Mouse (Mus musculus) megakaryocyte, embryonic 14.5 days (primary cell): ENCODE measurements around the gene Grin1. TPM values are rescaled to one million over a fixed set of nuclear protein-coding genes. Genes with fewer than 3 reads are reported as not detected.

ENCODE experiments used
- H3K27me3 ChIP-seq: replicated peaks from 2 replicates; pipeline ENCODE3; 2012; ENCODE audit warnings: inconsistent platforms
- H3K36me3 ChIP-seq: replicated peaks from 2 replicates; pipeline ENCODE3; 2012; ENCODE audit warnings: low read length, inconsistent platforms, mixed read lengths
- H3K4me1 ChIP-seq: 2 replicates; pipeline ENCODE4 v1.6.1; 2012; ENCODE audit warnings: inconsistent platforms
- H3K4me3 ChIP-seq: replicated peaks from 2 replicates; pipeline ENCODE3; 2012; ENCODE audit warnings: moderate library complexity, mild to moderate bottlenecking, inconsistent platforms
- H3K9me3 ChIP-seq: 2 replicates; pipeline ENCODE4 v1.6.1; 2012; ENCODE audit warnings: inconsistent platforms
- FLI1 ChIP-seq: IDR thresholded peaks from 2 replicates; pipeline ENCODE4 v1.6.1; 2012; ENCODE audit warnings: low read length, inconsistent platforms, mixed read lengths
- GATA1 ChIP-seq: IDR thresholded peaks from 3 replicates; pipeline ENCODE4 v1.6.1; 2012; ENCODE audit warnings: mixed read lengths, low read length, inconsistent platforms, borderline replicate concordance
- polyA plus RNA-seq: library from polyadenylated mRNA; stranded (reverse); fragments of >175 nt; gene quantifications from 2 replicates; pipeline ENCODE4 v1.2.3, GENCODE M21; 2012; ENCODE audit warnings: low replicate concordance; ENCODE audit not compliant: insufficient read depth

Gene Grin1
- polyA plus RNA-seq, 1 experiment = not detected

GRCm38 (mm10) chr2:25318119-25318966, 644 bp downstream of the Grin1 start:
- Histone ChIP-seq H3K27me3 (peaks cover 92% of the 10 kb centered on the region), H3K4me3 (peak overlapping the region; percentile 88), H3K9me3 (peaks cover 4% of the 10 kb centered on the region; the same call in 1 of the 2 replicates), H3K36me3 (no peaks in the 10 kb centered on the region), H3K4me1 (peaks cover 13% of the 10 kb centered on the region)
- TF ChIP-seq FLI1 (no peak), GATA1 (no peak)

- peaks cover 92% of the 10 kb centered on the region for H3K27me3 ChIP-seq
- TF ChIP-seq FLI1 = no peak
- no peak for TF ChIP-seq GATA1
- H3K4me3 ChIP-seq = no peak overlapping the region
- H3K9me3 ChIP-seq = peaks cover 5% of the 10 kb centered on the region
- H3K36me3 ChIP-seq = no peaks in the 10 kb centered on the region
- peaks cover 17% of the 10 kb centered on the region for H3K4me1 ChIP-seq
Measured at GRCm38 (mm10) chr2:25311491-25311891, 7.5 kb downstream of the Grin1 start.

- H3K9me3 ChIP-seq = peaks cover 5% of the 10 kb centered on the region
- no peak for TF ChIP-seq GATA1
- no peak for TF ChIP-seq FLI1
- peaks cover 17% of the 10 kb centered on the region for H3K4me1 ChIP-seq
- no peaks in the 10 kb centered on the region for H3K36me3 ChIP-seq
- H3K4me3 ChIP-seq = peak overlapping the region; percentile 38
- H3K27me3 ChIP-seq = peaks cover 92% of the 10 kb centered on the region
Measured at GRCm38 (mm10) chr2:25310969-25311368, 8.0 kb downstream of the Grin1 start.

GRCm38 (mm10) chr2:25310180-25310579, 8.8 kb downstream of the Grin1 start:
- no peaks in the 10 kb centered on the region for H3K36me3 ChIP-seq
- no peak for TF ChIP-seq FLI1
- no peak for TF ChIP-seq GATA1
- H3K4me3 ChIP-seq = no peak overlapping the region
- H3K4me1 ChIP-seq = peaks cover 23% of the 10 kb centered on the region
- peaks cover 92% of the 10 kb centered on the region for H3K27me3 ChIP-seq
- H3K9me3 ChIP-seq = peaks cover 5% of the 10 kb centered on the region

GRCm38 (mm10) chr2:25305587-25306359, 13.2 kb downstream of the Grin1 start:
- TF ChIP-seq FLI1 (no peak), GATA1 (no peak)
- H3K27me3 ChIP-seq = peaks cover 88% of the 10 kb centered on the region
- no peaks in the 10 kb centered on the region for H3K36me3 ChIP-seq
- peaks cover 20% of the 10 kb centered on the region for H3K4me1 ChIP-seq
- no peak overlapping the region for H3K4me3 ChIP-seq
- peaks cover 11% of the 10 kb centered on the region for H3K9me3 ChIP-seq

- no peak for TF ChIP-seq GATA1
- no peak for TF ChIP-seq FLI1
- Histone ChIP-seq H3K27me3 (peaks cover 80% of the 10 kb centered on the region), H3K4me1 (peaks cover 20% of the 10 kb centered on the region), H3K36me3 (no peaks in the 10 kb centered on the region), H3K4me3 (peak overlapping the region; percentile 87), H3K9me3 (peaks cover 9% of the 10 kb centered on the region; the same call in 1 of the 2 replicates)
Measured at GRCm38 (mm10) chr2:25304657-25305541, 14.1 kb downstream of the Grin1 start.

- H3K27me3 ChIP-seq = peaks cover 80% of the 10 kb centered on the region
- H3K36me3 ChIP-seq = no peaks in the 10 kb centered on the region
- peaks cover 20% of the 10 kb centered on the region for H3K4me1 ChIP-seq
- peaks cover 10% of the 10 kb centered on the region; the same call in 1 of the 2 replicates for H3K9me3 ChIP-seq
- peak overlapping the region; percentile 69 for H3K4me3 ChIP-seq
- no peak for TF ChIP-seq FLI1
- TF ChIP-seq GATA1 = no peak
Measured at GRCm38 (mm10) chr2:25303931-25304656, 14.9 kb downstream of the Grin1 start.

- Histone ChIP-seq H3K36me3 (no peaks in the 10 kb centered on the region), H3K4me1 (peaks cover 20% of the 10 kb centered on the region), H3K9me3 (peaks cover 12% of the 10 kb centered on the region), H3K4me3 (no peak overlapping the region), H3K27me3 (peaks cover 78% of the 10 kb centered on the region)
- TF ChIP-seq GATA1 = no peak
- TF ChIP-seq FLI1 = no peak
Measured at GRCm38 (mm10) chr2:25303452-25303851, 15.5 kb downstream of the Grin1 start.
